Mouse (Mus musculus): ENCODE measurements at regions not wholly inside any gene's neighbourhood (a gene's known extent, or its start where the extent isn't known, plus 50 kb on each side); places are given as distances from the start of the nearest gene placed in this dataset.

GRCm38 (mm10) chr13:69433461-69434323 is 99.9 kb upstream of the Nsun2 start:
- no peak for DNase-seq (ENCODE audit: low read depth, low spot score)

- DNase-seq (ENCODE audit: low read depth, low spot score) = no peak
These were observed 94.1 kb upstream of the Nsun2 start for GRCm38 (mm10) chr13:69439486-69439885.

- no peak for DNase-seq (ENCODE audit: low read depth, low spot score)
These were observed 91.7 kb upstream of the Nsun2 start for GRCm38 (mm10) chr13:69441798-69442197.

- no peak for DNase-seq (ENCODE audit: low read depth, low spot score)
These were observed 87.9 kb upstream of the Nsun2 start for GRCm38 (mm10) chr13:69445611-69446010.

All from R1 (cell line).